Mouse (Mus musculus): ENCODE results near the gene Ccdc141. TPM values are rescaled to one million over a fixed set of nuclear protein-coding genes. Genes with fewer than 3 reads are reported as not detected.
"Not testable (repeated sequence)": the region's sequence is repeated elsewhere in the genome, so short reads cannot be mapped to it uniquely, and the experiment has no call there.

The Ccdc141 gene
- polyA plus RNA-seq, 1 experiment from 2014 or later: 12.7 TPM

DNA sequence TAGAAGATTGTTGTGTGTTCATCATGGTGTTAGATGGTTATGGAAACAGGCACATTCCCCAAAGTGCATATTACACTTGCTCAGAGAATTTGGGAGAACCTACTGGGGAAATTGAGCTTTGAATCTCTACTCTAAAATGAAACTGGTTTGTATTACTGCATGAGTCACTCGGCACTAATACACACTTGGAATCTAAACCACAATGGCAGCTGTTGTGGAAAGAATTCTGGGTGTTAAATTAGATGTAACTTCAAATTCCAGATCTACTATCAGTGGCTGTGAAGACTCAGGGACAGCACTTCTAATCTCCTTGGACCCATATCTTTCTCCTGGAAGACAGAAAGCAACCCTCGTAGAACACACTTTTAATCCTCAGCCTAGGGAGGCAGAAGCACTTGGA lies 149.8 kb downstream of the Ccdc141 start:
- DNase-seq (ENCODE audit: low spot score): no peak
- no peaks in the 10 kb centered on the region for H3K27me3 ChIP-seq (ENCODE audit: insufficient read depth, low read length)
- H3K27ac ChIP-seq: no peak overlapping the region
- H3K9ac ChIP-seq (ENCODE audit: low read depth, low read length): no peak overlapping the region
- no peaks in the 10 kb centered on the region for H3K36me3 ChIP-seq (ENCODE audit: insufficient read depth, low read length)
- no peak overlapping the region for H3K4me3 ChIP-seq (replicated peaks; ENCODE audit: low read depth, low read length)
- no peak for ATAC-seq (replicated peaks; ENCODE audit: low FRiP score, low read depth)
- no peak for TF ChIP-seq CTCF (IDR thresholded peaks at IDR 0.05; ENCODE audit: low read depth)
- H3K4me1 ChIP-seq (replicated peaks; ENCODE audit: insufficient read depth, low read length): no peaks in the 10 kb centered on the region
- H3K9me3 ChIP-seq (replicated peaks; ENCODE audit: low read length): no peaks in the 10 kb centered on the region
- no peak overlapping the region for H3K4me2 ChIP-seq (ENCODE audit: low read length)
- whole genome bisulfite sequencing: 87% methylated on average over 2 of the region's 2 CpGs

DNA sequence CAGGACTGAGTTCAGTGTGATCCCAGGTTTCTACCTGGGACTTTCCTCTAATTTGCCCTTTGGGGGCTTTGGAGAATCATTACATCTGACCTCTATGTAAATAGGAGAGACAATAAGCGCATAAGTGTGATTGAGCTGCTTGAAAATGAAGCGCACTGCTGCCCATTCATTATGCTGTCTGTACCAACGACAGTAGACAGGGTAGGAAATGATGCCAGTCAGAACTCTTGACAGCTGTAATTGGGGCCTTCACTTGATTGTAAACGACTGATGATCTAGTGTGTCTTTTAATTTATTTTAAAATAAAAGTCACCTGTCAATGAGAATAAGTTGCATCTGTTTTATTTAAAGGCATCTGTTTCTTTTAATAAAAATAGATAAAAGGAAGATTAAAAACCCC lies 152.7 kb downstream of the Ccdc141 start:
- DNase-seq (ENCODE audit: low spot score) (no peak), ATAC-seq (replicated peaks; ENCODE audit: low FRiP score, low read depth) (no peak)
- Histone ChIP-seq H3K27ac (no peak overlapping the region), H3K4me1 (replicated peaks; ENCODE audit: insufficient read depth, low read length) (no peaks in the 10 kb centered on the region), H3K9me3 (replicated peaks; ENCODE audit: low read length) (no peaks in the 10 kb centered on the region), H3K36me3 (ENCODE audit: insufficient read depth, low read length) (no peaks in the 10 kb centered on the region), H3K9ac (ENCODE audit: low read depth, low read length) (no peak overlapping the region), H3K4me3 (replicated peaks; ENCODE audit: low read depth, low read length) (no peak overlapping the region), H3K4me2 (ENCODE audit: low read length) (no peak overlapping the region), H3K27me3 (ENCODE audit: insufficient read depth, low read length) (no peaks in the 10 kb centered on the region)
- TF ChIP-seq CTCF (IDR thresholded peaks at IDR 0.05; ENCODE audit: low read depth): no peak
- 62% methylated on average over 4 of the region's 4 CpGs for WGBS

DNA sequence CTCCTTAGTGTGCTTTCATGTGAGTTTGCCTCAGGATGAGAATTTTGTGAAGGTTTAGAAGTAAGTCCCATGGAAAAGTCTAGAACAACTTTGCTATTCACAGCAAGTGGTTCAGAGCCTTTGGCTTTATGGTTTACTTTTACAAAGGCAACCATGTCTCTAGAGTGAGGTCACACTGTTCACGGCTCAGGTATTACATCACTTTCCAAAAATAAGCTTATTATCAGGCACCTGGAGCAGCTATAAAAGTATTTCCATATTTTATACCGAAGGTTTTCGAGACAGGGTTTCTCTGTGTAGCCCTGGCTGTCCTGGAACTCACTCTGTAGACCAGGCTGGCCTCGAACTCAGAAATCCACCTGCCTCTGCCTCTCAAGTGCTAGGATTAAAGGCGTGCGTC lies 157.0 kb downstream of the Ccdc141 start:
- ATAC-seq (replicated peaks; ENCODE audit: low FRiP score, low read depth); H3K9me3 ChIP-seq (replicated peaks; ENCODE audit: low read length); H3K27ac ChIP-seq; H3K4me1 ChIP-seq (replicated peaks; ENCODE audit: insufficient read depth, low read length); H3K9ac ChIP-seq (ENCODE audit: low read depth, low read length); H3K4me3 ChIP-seq (replicated peaks; ENCODE audit: low read depth, low read length); H3K36me3 ChIP-seq (ENCODE audit: insufficient read depth, low read length); H3K4me2 ChIP-seq (ENCODE audit: low read length); H3K27me3 ChIP-seq (ENCODE audit: insufficient read depth, low read length); DNase-seq (ENCODE audit: low spot score): not testable (repeated sequence)
- 88% methylated on average over 6 of the region's 6 CpGs for WGBS

DNA sequence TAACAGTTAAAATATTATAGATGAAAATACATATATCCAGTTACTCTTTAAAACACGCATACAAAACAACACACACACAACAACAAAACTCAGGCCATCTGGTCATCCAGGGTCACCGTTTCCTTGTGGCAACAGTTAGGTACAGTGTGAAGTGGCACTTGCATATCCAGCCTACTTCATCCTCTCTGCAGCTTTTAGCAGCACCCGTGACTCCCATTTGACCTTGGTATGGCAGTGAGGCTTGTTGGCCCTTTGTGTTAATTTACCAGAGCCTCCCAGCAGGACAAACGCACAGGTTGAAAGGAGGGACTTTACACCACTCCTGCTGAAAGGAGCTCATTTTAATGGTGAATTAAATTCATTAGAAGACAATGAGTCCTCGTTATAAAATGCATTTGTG lies 158.5 kb downstream of the Ccdc141 start:
- ATAC-seq (replicated peaks; ENCODE audit: low FRiP score, low read depth): no peak
- Histone ChIP-seq H3K9ac (ENCODE audit: low read depth, low read length) (no peak overlapping the region), H3K4me3 (replicated peaks; ENCODE audit: low read depth, low read length) (no peak overlapping the region), H3K27ac (no peak overlapping the region), H3K27me3 (ENCODE audit: insufficient read depth, low read length) (no peaks in the 10 kb centered on the region), H3K4me2 (ENCODE audit: low read length) (no peak overlapping the region), H3K9me3 (replicated peaks; ENCODE audit: low read length) (no peaks in the 10 kb centered on the region), H3K36me3 (ENCODE audit: insufficient read depth, low read length) (no peaks in the 10 kb centered on the region), H3K4me1 (replicated peaks; ENCODE audit: insufficient read depth, low read length) (no peaks in the 10 kb centered on the region)
- no peak for DNase-seq (ENCODE audit: low spot score)
- WGBS: 71% methylated on average over 5 of the region's 5 CpGs
- no peak for TF ChIP-seq CTCF (IDR thresholded peaks at IDR 0.05; ENCODE audit: low read depth)

DNA sequence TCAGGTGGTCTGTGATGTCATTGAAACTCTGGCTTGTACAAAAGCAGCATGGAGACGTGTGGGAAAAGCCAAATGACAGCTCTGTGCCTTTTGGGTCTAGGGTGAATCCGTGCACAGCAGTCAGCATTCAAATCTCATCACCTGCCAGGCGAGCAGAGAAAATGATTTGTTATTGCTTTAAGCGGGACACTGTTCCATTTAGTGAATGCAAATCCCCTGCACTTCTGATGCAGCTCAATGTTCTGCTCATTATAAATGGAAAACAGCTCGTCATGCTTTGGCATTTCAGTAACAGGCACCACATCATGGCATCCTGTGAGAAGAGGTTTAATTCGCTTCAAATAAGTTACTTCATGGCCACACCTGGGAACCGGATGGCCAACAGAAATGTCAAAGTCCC lies 163.4 kb downstream of the Ccdc141 start:
- no peaks in the 10 kb centered on the region for H3K36me3 ChIP-seq (ENCODE audit: insufficient read depth, low read length)

DNA sequence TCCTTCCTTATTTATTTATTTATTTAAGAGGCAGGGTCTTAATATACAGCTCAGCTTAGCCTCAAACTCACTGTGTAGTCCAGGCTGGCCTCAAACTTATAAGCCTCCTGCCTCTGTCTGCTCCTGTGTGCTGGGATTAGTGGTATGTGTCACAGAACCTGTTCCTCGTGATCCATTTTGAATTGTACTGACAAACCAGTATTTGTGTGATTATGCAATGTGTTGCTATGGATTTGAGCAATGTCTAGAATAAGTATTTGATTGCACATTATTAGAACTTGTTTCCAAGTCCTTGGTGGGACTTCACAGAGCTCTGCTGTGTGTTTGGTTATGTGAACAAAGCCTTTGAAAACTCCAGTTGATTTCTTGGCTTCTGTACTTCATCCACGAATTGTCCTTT lies 167.3 kb downstream of the Ccdc141 start:
- no peak for TF ChIP-seq CTCF (IDR thresholded peaks at IDR 0.05; ENCODE audit: low read depth)
- no peak overlapping the region for H3K27ac ChIP-seq
- H3K36me3 ChIP-seq (ENCODE audit: insufficient read depth, low read length): no peaks in the 10 kb centered on the region
- H3K4me1 ChIP-seq (replicated peaks; ENCODE audit: insufficient read depth, low read length): no peaks in the 10 kb centered on the region
- no peaks in the 10 kb centered on the region for H3K27me3 ChIP-seq (ENCODE audit: insufficient read depth, low read length)
- DNase-seq (ENCODE audit: low spot score) (no peak), ATAC-seq (replicated peaks; ENCODE audit: low FRiP score, low read depth) (no peak)
- no peak overlapping the region for H3K4me3 ChIP-seq (replicated peaks; ENCODE audit: low read depth, low read length)
- no peak overlapping the region for H3K4me2 ChIP-seq (ENCODE audit: low read length)
- no peaks in the 10 kb centered on the region for H3K9me3 ChIP-seq (replicated peaks; ENCODE audit: low read length)
- 73% methylated on average over 2 of the region's 2 CpGs for WGBS
- no peak overlapping the region for H3K9ac ChIP-seq (ENCODE audit: low read depth, low read length)

More for the DNA sequence above, 163.4 kb downstream of the Ccdc141 start:
- Histone ChIP-seq H3K27me3 (ENCODE audit: insufficient read depth, low read length) (no peaks in the 10 kb centered on the region), H3K9ac (ENCODE audit: low read depth, low read length) (no peak overlapping the region), H3K27ac (no peak overlapping the region), H3K4me3 (replicated peaks; ENCODE audit: low read depth, low read length) (no peak overlapping the region), H3K4me2 (ENCODE audit: low read length) (no peak overlapping the region), H3K9me3 (replicated peaks; ENCODE audit: low read length) (no peaks in the 10 kb centered on the region), H3K4me1 (replicated peaks; ENCODE audit: insufficient read depth, low read length) (no peaks in the 10 kb centered on the region)
- ATAC-seq (replicated peaks; ENCODE audit: low FRiP score, low read depth) (no peak), DNase-seq (ENCODE audit: low spot score) (no peak)
- 83% methylated on average over 7 of the region's 7 CpGs for WGBS
- TF ChIP-seq CTCF (IDR thresholded peaks at IDR 0.05; ENCODE audit: low read depth): no peak

DNA sequence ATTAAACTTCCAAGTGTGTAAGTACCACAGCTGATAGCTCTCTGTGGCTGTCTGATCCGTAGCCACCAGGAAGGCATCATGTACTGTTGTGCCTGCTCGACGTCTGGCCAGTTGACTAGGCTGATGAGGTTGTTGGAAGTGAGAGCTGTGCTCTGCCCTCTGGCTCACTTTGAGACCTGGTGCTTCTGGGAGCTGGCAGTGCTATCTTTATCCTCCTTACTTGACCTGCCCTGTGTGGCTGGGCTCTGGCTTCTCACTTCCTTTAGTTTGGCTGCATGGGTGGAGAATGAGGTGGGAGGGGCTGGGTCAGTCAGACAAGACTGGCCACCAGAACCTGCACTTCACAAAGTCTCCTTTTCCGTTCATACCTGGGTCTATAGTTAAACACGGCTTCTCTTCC lies 172.1 kb downstream of the Ccdc141 start:
- WGBS: 40% methylated on average over 5 of the region's 5 CpGs
- Histone ChIP-seq H3K9ac (ENCODE audit: low read depth, low read length) (no peak overlapping the region), H3K4me1 (replicated peaks; ENCODE audit: insufficient read depth, low read length) (no peaks in the 10 kb centered on the region), H3K9me3 (replicated peaks; ENCODE audit: low read length) (no peaks in the 10 kb centered on the region), H3K4me2 (ENCODE audit: low read length) (no peak overlapping the region), H3K36me3 (ENCODE audit: insufficient read depth, low read length) (no peaks in the 10 kb centered on the region), H3K27ac (no peak overlapping the region), H3K4me3 (replicated peaks; ENCODE audit: low read depth, low read length) (no peak overlapping the region), H3K27me3 (ENCODE audit: insufficient read depth, low read length) (no peaks in the 10 kb centered on the region)
- no peak for ATAC-seq (replicated peaks; ENCODE audit: low FRiP score, low read depth)
- TF ChIP-seq CTCF (IDR thresholded peaks at IDR 0.05; ENCODE audit: low read depth): no peak
- no peak for DNase-seq (ENCODE audit: low spot score)
